Mouse (Mus musculus): ENCODE measurements around the gene Zbtb11. TPM values are rescaled to one million over a fixed set of nuclear protein-coding genes. Genes with fewer than 3 reads are reported as not detected.

Zbtb11 gene
- total and polyA plus RNA-seq, 2 experiments: 2.8 to 8.6 TPM

- H3K4me3 ChIP-seq (ENCODE audit: insufficient read depth, low read depth, low read length): no peak overlapping the region
- no peaks in the 10 kb centered on the region for H3K79me2 ChIP-seq (ENCODE audit: control insufficient read depth, insufficient read depth, low read length)
- 82% methylated on average over 7 of the region's 7 CpGs for WGBS
- no peak overlapping the region for H3K27ac ChIP-seq (replicated peaks; ENCODE audit: insufficient read depth, low read depth, low read length)
- H3K36me3 ChIP-seq (ENCODE audit: control insufficient read depth, insufficient read depth, low read length): no peaks in the 10 kb centered on the region
- H3K9ac ChIP-seq (ENCODE audit: low read depth, low read length): no peak overlapping the region
- DNase-seq (ENCODE audit: extremely low read depth, low read depth, low spot score): no peak
- H3K27me3 ChIP-seq (ENCODE audit: control insufficient read depth, insufficient read depth, low read length): no peaks in the 10 kb centered on the region
- TF ChIP-seq POLR2A (IDR thresholded peaks at IDR 0.05; ENCODE audit: extremely low read depth, insufficient read depth, low read length) (no peak), CTCF (IDR thresholded peaks at IDR 0.05; ENCODE audit: low read depth, low read length) (no peak)
- no peaks in the 10 kb centered on the region for H3K4me1 ChIP-seq (ENCODE audit: control insufficient read depth, insufficient read depth, low read length)
Measured at GRCm38 (mm10) chr16:56056944-56057590, 83.4 kb downstream of the Zbtb11 start.

GRCm38 (mm10) chr16:56058151-56058550 lies 84.5 kb downstream of the Zbtb11 start:
- H3K27ac ChIP-seq (replicated peaks; ENCODE audit: insufficient read depth, low read depth, low read length): no peak overlapping the region
- no peaks in the 10 kb centered on the region for H3K36me3 ChIP-seq (ENCODE audit: control insufficient read depth, insufficient read depth, low read length)
- H3K9ac ChIP-seq (ENCODE audit: low read depth, low read length): no peak overlapping the region
- DNase-seq (ENCODE audit: extremely low read depth, low read depth, low spot score): no peak
- H3K4me1 ChIP-seq (ENCODE audit: control insufficient read depth, insufficient read depth, low read length): no peaks in the 10 kb centered on the region
- 83% methylated on average over 10 of the region's 10 CpGs for WGBS
- TF ChIP-seq POLR2A (IDR thresholded peaks at IDR 0.05; ENCODE audit: extremely low read depth, insufficient read depth, low read length) (no peak), CTCF (IDR thresholded peaks at IDR 0.05; ENCODE audit: low read depth, low read length) (no peak)
- H3K27me3 ChIP-seq (ENCODE audit: control insufficient read depth, insufficient read depth, low read length): no peaks in the 10 kb centered on the region
- H3K79me2 ChIP-seq (ENCODE audit: control insufficient read depth, insufficient read depth, low read length): no peaks in the 10 kb centered on the region
- H3K4me3 ChIP-seq (ENCODE audit: insufficient read depth, low read depth, low read length): no peak overlapping the region

Other genes starting within 250 kb of the Zbtb11 start
- 3.7 and 4.2 TPM in 2 replicates for gene Nfkbiz, start 135.0 kb upstream of the Zbtb11 start, total RNA-seq (2014; rRNA removed)
- gene Nfkbiz, start 135.0 kb upstream of the Zbtb11 start, polyA plus RNA-seq (2012; rRNA removed): 4.1 and 4.5 TPM in 2 replicates
- 0.34 and 0.37 TPM in 2 replicates for gene Nxpe3, start 78.6 kb upstream of the Zbtb11 start, total RNA-seq (2014; rRNA removed)
- 0.06 and 0.12 TPM in 2 replicates for gene Nxpe3, start 78.6 kb upstream of the Zbtb11 start, polyA plus RNA-seq (2012; rRNA removed)
- 1.7 and 1.9 TPM in 2 replicates for gene Cep97, start 39.0 kb upstream of the Zbtb11 start, total RNA-seq (2014; rRNA removed)
- 0.39 and 0.91 TPM in 2 replicates for gene Cep97, start 39.0 kb upstream of the Zbtb11 start, polyA plus RNA-seq (2012; rRNA removed)
- gene Rpl24, start 7.6 kb upstream of the Zbtb11 start, total RNA-seq (2014; rRNA removed): 178 and 222 TPM in 2 replicates
- gene Rpl24, start 7.6 kb upstream of the Zbtb11 start, polyA plus RNA-seq (2012; rRNA removed): 95.2 and 103 TPM in 2 replicates
- 55.8 and 67.7 TPM in 2 replicates for gene Pcnp, start 55.9 kb downstream of the Zbtb11 start, total RNA-seq (2014; rRNA removed)
- 8.7 and 11.6 TPM in 2 replicates for gene Pcnp, start 55.9 kb downstream of the Zbtb11 start, polyA plus RNA-seq (2012; rRNA removed)
- 9.7 and 10.5 TPM in 2 replicates for gene Trmt10c, start 63.9 kb downstream of the Zbtb11 start, total RNA-seq (2014; rRNA removed)
- gene Trmt10c, start 63.9 kb downstream of the Zbtb11 start, polyA plus RNA-seq (2012; rRNA removed): 3.7 and 3.8 TPM in 2 replicates
- gene Senp7, start 74.5 kb downstream of the Zbtb11 start, total RNA-seq (2014; rRNA removed): 6.7 and 6.9 TPM in 2 replicates
- 1.2 and 1.3 TPM in 2 replicates for gene Senp7, start 74.5 kb downstream of the Zbtb11 start, polyA plus RNA-seq (2012; rRNA removed)
- gene Impg2, start 230.4 kb downstream of the Zbtb11 start, total RNA-seq (2014; rRNA removed): 2.9 and 3.2 TPM in 2 replicates
- 0.19 and 0.31 TPM in 2 replicates for gene Impg2, start 230.4 kb downstream of the Zbtb11 start, polyA plus RNA-seq (2012; rRNA removed)

All from liver, adult 2 months (tissue).